In genomic region chr15:102966776-102967311, GRCm38 (mm10) we compare ENCODE assay signal across 8 mouse cellular contexts. TPM values are rescaled to one million over a fixed set of nuclear protein-coding genes. Genes with fewer than 3 reads are reported as not detected.
DNase-seq lines count a peak whose midpoint lies in the region; ATAC-seq lines count a peak whose summit lies in the region.
"Had no signal": no experiment of that assay in that cellular context is flagged by ENCODE, and none has a peak within 500 bp of the region (broad histone marks: within the 10 kb centered on the region; RNA-seq: fewer than 3 reads in every experiment).

Gene Hoxc10, plus strand, starts transcription at chr15:102966796.

- no peaks in the 10 kb centered on the region for H3K36me3 ChIP-seq in midbrain, embryonic 10.5 days
- H3K36me3 ChIP-seq in midbrain, embryonic 14.5 days (ENCODE audit: control insufficient read depth, insufficient read depth, low read length): no peaks in the 10 kb centered on the region
- no peaks in the 10 kb centered on the region for H3K36me3 ChIP-seq in forebrain, embryonic 11.5 days (ENCODE audit: control insufficient read depth, insufficient read depth, low read length)
- no peaks in the 10 kb centered on the region for H3K36me3 ChIP-seq in stomach, embryonic 15.5 days
- H3K36me3 ChIP-seq: liver, embryonic 13.5 days had no signal

- H3K9ac ChIP-seq in midbrain, embryonic 14.5 days (replicated peaks; ENCODE audit: low read length): no peak within 1 kb of the TSS
- H3K9ac ChIP-seq in forebrain, embryonic 11.5 days (ENCODE audit: low read length): no peak within 1 kb of the TSS
- H3K9ac ChIP-seq in stomach, embryonic 15.5 days: no peak within 1 kb of the TSS
- H3K9ac ChIP-seq: liver, embryonic 13.5 days had no signal

- H3K4me3 ChIP-seq in midbrain, embryonic 10.5 days: peak within 1 kb of the TSS; percentile 22
- H3K4me3 ChIP-seq in midbrain, embryonic 14.5 days (replicated peaks; ENCODE audit: low read depth, low read length): no peak within 1 kb of the TSS
- H3K4me3 ChIP-seq in forebrain, embryonic 11.5 days (ENCODE audit: low read depth, low read length): no peak within 1 kb of the TSS
- peak within 1 kb of the TSS; percentile 14; the same call in 1 of the 2 replicates for H3K4me3 ChIP-seq in stomach, embryonic 15.5 days (replicated peaks)
- H3K4me3 ChIP-seq: liver, embryonic 13.5 days had no signal

- no peaks in the 10 kb centered on the region for H3K9me3 ChIP-seq in midbrain, embryonic 10.5 days (replicated peaks)
- H3K9me3 ChIP-seq in midbrain, embryonic 14.5 days (ENCODE audit: control insufficient read depth, low read length): no peaks in the 10 kb centered on the region
- H3K9me3 ChIP-seq in forebrain, embryonic 11.5 days (ENCODE audit: control insufficient read depth, low read length): no peaks in the 10 kb centered on the region
- no peaks in the 10 kb centered on the region for H3K9me3 ChIP-seq in stomach, embryonic 15.5 days
- H3K9me3 ChIP-seq: liver, embryonic 13.5 days had no signal

- peaks cover 7% of the 10 kb centered on the region; the same call in 1 of the 2 replicates for H3K4me1 ChIP-seq in midbrain, embryonic 10.5 days
- no peaks in the 10 kb centered on the region for H3K4me1 ChIP-seq in midbrain, embryonic 14.5 days (ENCODE audit: control insufficient read depth, insufficient read depth, low read length)
- H3K4me1 ChIP-seq in forebrain, embryonic 11.5 days (replicated peaks; ENCODE audit: control insufficient read depth, insufficient read depth, low read length): no peaks in the 10 kb centered on the region
- H3K4me1 ChIP-seq in stomach, embryonic 15.5 days: peaks cover 8% of the 10 kb centered on the region; the same call in 1 of the 2 replicates

- no peak within 1 kb of the TSS for H3K27ac ChIP-seq in midbrain, embryonic 10.5 days (replicated peaks)
- H3K27ac ChIP-seq in midbrain, embryonic 14.5 days (replicated peaks; ENCODE audit: low read depth, low read length): no peak within 1 kb of the TSS
- H3K27ac ChIP-seq in forebrain, embryonic 11.5 days (ENCODE audit: low read depth, low read length): no peak within 1 kb of the TSS
- no peak within 1 kb of the TSS for H3K27ac ChIP-seq in stomach, embryonic 15.5 days
- H3K27ac ChIP-seq: liver, embryonic 13.5 days had no signal

- no peak within 1 kb of the TSS for H3K4me2 ChIP-seq in midbrain, embryonic 14.5 days (ENCODE audit: low read length)
- no peak within 1 kb of the TSS for H3K4me2 ChIP-seq in forebrain, embryonic 11.5 days (ENCODE audit: low read depth, low read length, severe bottlenecking)
- H3K4me2 ChIP-seq in stomach, embryonic 15.5 days: peak within 1 kb of the TSS; percentile 40
- H3K4me2 ChIP-seq: liver, embryonic 13.5 days had no signal

- peaks cover 100% of the 10 kb centered on the region for H3K27me3 ChIP-seq in midbrain, embryonic 10.5 days (ENCODE audit: low read depth, poor library complexity, severe bottlenecking)
- peaks cover 97% of the 10 kb centered on the region for H3K27me3 ChIP-seq in midbrain, embryonic 14.5 days (ENCODE audit: control insufficient read depth, insufficient read depth, low read length)
- peaks cover 96% of the 10 kb centered on the region for H3K27me3 ChIP-seq in forebrain, embryonic 11.5 days (ENCODE audit: control insufficient read depth, insufficient read depth, low read length)
- H3K27me3 ChIP-seq in stomach, embryonic 15.5 days (replicated peaks): peaks cover 93% of the 10 kb centered on the region

- ATAC-seq in midbrain, embryonic 14.5 days (ENCODE audit: low FRiP score, low TSS enrichment): no peak
- peak; percentile 44 for ATAC-seq in forebrain, embryonic 11.5 days (replicated peaks; ENCODE audit: low FRiP score)
- ATAC-seq in inflammation-experienced regulatory T-cells, adult 6 months: peak; percentile 4
- peak; percentile 27; the same call in 1 of the 2 replicates for ATAC-seq in stomach, embryonic 15.5 days (ENCODE audit: insufficient read depth, low FRiP score, low read depth)
- no peak for ATAC-seq in erythroblast, adult 5-6 weeks (replicated peaks; ENCODE audit: low FRiP score, poor library complexity, severe bottlenecking)

- 3% methylated on average over 27 of the region's 27 CpGs for WGBS in midbrain, embryonic 10.5 days
- WGBS in midbrain, embryonic 14.5 days: 5% methylated on average over 27 of the region's 27 CpGs
- WGBS in forebrain, embryonic 11.5 days: 2% methylated on average over 27 of the region's 27 CpGs
- 2% methylated on average over 27 of the region's 27 CpGs for WGBS in stomach, embryonic 15.5 days

- no peak for DNase-seq in midbrain, embryonic 10.5 days (ENCODE audit: low spot score)
- no peak for DNase-seq in midbrain, embryonic 14.5 days
- no peak for DNase-seq in forebrain, embryonic 11.5 days (ENCODE audit: low spot score)
- DNase-seq in embryo, embryonic 10.5 days (ENCODE audit: low spot score): no peak

RNA-seq across cellular contexts. Expression of gene Hoxc10, which starts in this region (rescaled TPM):
- polyA plus RNA-seq in midbrain, embryonic 10.5 days (2016; fragmentation: Nextera tagmentation; extraction: Ambion mirVana): not detected in 2 replicates
- not detected in 2 replicates for polyA plus RNA-seq in midbrain, embryonic 14.5 days (2014; fragmentation: Nextera tagmentation; extraction: Ambion mirVana)
- polyA plus RNA-seq in forebrain, embryonic 11.5 days (2014; fragmentation: Nextera tagmentation; extraction: Ambion mirVana): not detected in 2 replicates
- polyA plus RNA-seq in inflammation-experienced regulatory T-cells, adult 6 months (2017; shearing (Covaris generic)): not detected
- polyA plus RNA-seq in stomach, embryonic 15.5 days (2015; fragmentation: Nextera tagmentation; extraction: Ambion mirVana): 0.10 and 0.31 TPM in 2 replicates
- not detected in 2 replicates for total RNA-seq in erythroblast, adult 5-6 weeks (2015; ENCODE audit: low replicate concordance)
- total RNA-seq in erythroblast, adult 5-6 weeks (2017; ENCODE audit: low replicate concordance): not detected in 2 replicates
- polyA plus RNA-seq: liver, embryonic 13.5 days had no signal

Comparison
In these comparisons a context has a peak if more than half of its experiments do, and no peak if none do; other contexts are left out.
1. Peak in ATAC-seq in forebrain, embryonic 11.5 days; RNA of the gene not detected or under 1 TPM.
2. Peak in ATAC-seq in inflammation-experienced regulatory T-cells, adult 6 months; RNA of the gene not detected or under 1 TPM.
3. Peak in ATAC-seq, H3K4me3 ChIP-seq and H3K4me2 ChIP-seq in stomach, embryonic 15.5 days; RNA of the gene not detected or under 1 TPM.